Comparison of ENCODE assay signal across 8 mouse cellular contexts in genomic region chr6:89553012-89553704, GRCm38 (mm10). TPM values are rescaled to one million over a fixed set of nuclear protein-coding genes. Genes with fewer than 3 reads are reported as not detected.
A peak's percentile ranks its signal among the peaks of the same experiment; 100 is the strongest.
DNase-seq lines count a peak whose midpoint lies in the region; ATAC-seq lines count a peak whose summit lies in the region.

No protein-coding gene starts in this region.

- 17% methylated on average over 4 of the region's 4 CpGs for WGBS in midbrain, embryonic 11.5 days

- no peak overlapping the region for H3K4me2 ChIP-seq in midbrain, embryonic 11.5 days

- peak; percentile 81 for ATAC-seq in midbrain, embryonic 11.5 days (ENCODE audit: low FRiP score)
- no peak for ATAC-seq in monocyte, adult 5-6 weeks (replicated peaks; ENCODE audit: insufficient number of reproducible peaks, low FRiP score, low TSS enrichment, poor library complexity, severe bottlenecking)

- H3K9me3 ChIP-seq in midbrain, embryonic 11.5 days (ENCODE audit: control insufficient read depth, low read length): no peaks in the 10 kb centered on the region

- no peak overlapping the region for H3K9ac ChIP-seq in midbrain, embryonic 11.5 days (ENCODE audit: low read length)

- DNase-seq in T-cell, adult 2 months (ENCODE audit: low spot score): peak; percentile 32
- DNase-seq in cerebellum, postnatal 14 days: peak; percentile 95 to 97
- DNase-seq in gastrocnemius, adult 18-20 months (ENCODE audit: low spot score): peak; percentile 84
- peak; percentile 64 for DNase-seq in induced T-regulatory cell, adult 2 months (ENCODE audit: low read depth)
- peak; percentile 50 to 72 for DNase-seq in left cerebral cortex, adult 8-10 months (ENCODE audit: low spot score in 2 of 2)
- DNase-seq in midbrain, embryonic 11.5 days (ENCODE audit: low spot score, missing footprints): peak; percentile 98
- peak; percentile 38 for DNase-seq in spleen, adult 12 weeks (ENCODE audit: low spot score)

- H3K4me3 ChIP-seq in midbrain, embryonic 11.5 days (ENCODE audit: low read depth, low read length): no peak overlapping the region

- no peak overlapping the region for H3K27ac ChIP-seq in midbrain, embryonic 11.5 days (ENCODE audit: low read depth, low read length)

- no peaks in the 10 kb centered on the region for H3K27me3 ChIP-seq in midbrain, embryonic 11.5 days (ENCODE audit: control insufficient read depth, insufficient read depth, low read length)

- peaks cover 3% of the 10 kb centered on the region; the same call in 1 of the 2 replicates for H3K4me1 ChIP-seq in midbrain, embryonic 11.5 days (ENCODE audit: control insufficient read depth, insufficient read depth, low read length)

- H3K36me3 ChIP-seq in midbrain, embryonic 11.5 days (ENCODE audit: control insufficient read depth, insufficient read depth, low read length): no peaks in the 10 kb centered on the region

RNA-seq across cellular contexts. Expression of gene Chchd6, which starts 42.3 kb away (rescaled TPM):
- total RNA-seq in gastrocnemius, adult 18-20 months (2021): 1 to 10 TPM; 3.7 to 4.7 TPM
- total RNA-seq in left cerebral cortex, adult 8-10 months (2022): 10 to 100 TPM; 75.6 to 85.2 (median 78.1) TPM
- 97.4 and 103 TPM in 2 replicates for polyA plus RNA-seq in midbrain, embryonic 11.5 days (2014; fragmentation: Nextera tagmentation; extraction: Ambion mirVana)
- 0.29 to 0.68 TPM in 2 of 3 replicates, not detected in the other for total RNA-seq in monocyte, adult 5-6 weeks (2017)

Comparison
In these comparisons a context has a peak if more than half of its experiments do, and no peak if none do; other contexts are left out.
1. DNase-seq: peak in every context shown above with its lines; median percentile 98 in midbrain, embryonic 11.5 days; 96 in cerebellum, postnatal 14 days; 84 in gastrocnemius, adult 18-20 months; 64 in induced T-regulatory cell, adult 2 months; 61 in left cerebral cortex, adult 8-10 months; 38 in spleen, adult 12 weeks; 32 in T-cell, adult 2 months.
2. RNA of gene Chchd6, which starts 42.3 kb away (total RNA-seq): 75.6 to 85.2 TPM in left cerebral cortex, adult 8-10 months; 3.7 to 4.7 TPM in gastrocnemius, adult 18-20 months and 0.29 to 0.68 TPM in monocyte, adult 5-6 weeks; every median in the first group is over 10 times any median in the second.